Mouse (Mus musculus) kidney, embryonic 16.5 days (tissue): ENCODE measurements around the gene Lhfpl2. TPM values are rescaled to one million over a fixed set of nuclear protein-coding genes. Genes with fewer than 3 reads are reported as not detected.
"Not testable (repeated sequence)": the region's sequence is repeated elsewhere in the genome, so short reads cannot be mapped to it uniquely, and the experiment has no call there.

Experiments used
- ATAC-seq: fragments of 200-750 bp; cut with Nextera tagmentation; 2 replicates; pipeline ENCODE4 v1.8.0; 2017; ENCODE audit warnings: moderate TSS enrichment; ENCODE audit not compliant: low FRiP score, low TSS enrichment
- H3K27ac ChIP-seq: fragments of 300-500 bp; sonication (generic); 2 replicates; pipeline ENCODE4 v1.5.1; 2014; ENCODE audit warnings: low read length
- H3K27me3 ChIP-seq: fragments of 300-500 bp; sonication (generic); 2 replicates; pipeline ENCODE4 v1.6.1; 2014; ENCODE audit warnings: low read length, control low read depth, mixed read lengths; ENCODE audit not compliant: insufficient read depth
- H3K36me3 ChIP-seq: fragments of 300-500 bp; sonication (generic); 2 replicates; pipeline ENCODE4 v1.6.1; 2014; ENCODE audit warnings: low read length, control low read depth, mixed read lengths; ENCODE audit not compliant: insufficient read depth
- H3K4me1 ChIP-seq: fragments of 300-500 bp; sonication (generic); 2 replicates; pipeline ENCODE4 v1.6.1; 2014; ENCODE audit warnings: low read length, control low read depth, mixed read lengths; ENCODE audit not compliant: insufficient read depth
- H3K4me2 ChIP-seq: fragments of 300-500 bp; sonication (generic); replicated peaks from 2 replicates; pipeline ENCODE4 v1.6.1; 2014; ENCODE audit warnings: low read depth, low read length
- H3K4me3 ChIP-seq: fragments of 300-500 bp; sonication (generic); 2 replicates; pipeline ENCODE4 v1.5.1; 2014; ENCODE audit warnings: mild to moderate bottlenecking, low read length
- H3K9ac ChIP-seq: fragments of 300-500 bp; sonication (generic); replicated peaks from 2 replicates; pipeline ENCODE4 v1.6.1; 2014; ENCODE audit warnings: low read length
- H3K9me3 ChIP-seq: fragments of 300-500 bp; sonication (generic); 2 replicates; pipeline ENCODE4 v1.6.1; 2016; ENCODE audit warnings: low read length, control low read depth
- WGBS: fragments of 180-500 bp; shearing (Covaris S2); extraction: QIAGEN DNeasy Blood & Tissue Kit; methylation state at CpG from one replicate; pipeline ENCODE4 v1.1.7; 2014; 5-methylcytosine and 5-hydroxymethylcytosine counted together
- polyA plus RNA-seq: library from polyadenylated mRNA; unstranded; fragments of >200 nt; fragmentation: Nextera tagmentation; extraction: Ambion mirVana; gene quantifications from 2 replicates; pipeline ENCODE4 v1.2.1, GENCODE M21; 2015

Lhfpl2 gene
- 91.2 and 96.0 TPM in 2 replicates for polyA plus RNA-seq

GRCm38 (mm10) chr13:94057563-94058560 lies at the start of gene Lhfpl2:
Lhfpl2 (plus strand) TSS chr13:94057796.
- Histone ChIP-seq H3K4me3 (peak within 1 kb of the TSS; percentile 89), H3K27me3 (no peaks in the 10 kb centered on the region), H3K27ac (peak within 1 kb of the TSS; percentile 95), H3K36me3 (peaks cover 5% of the 10 kb centered on the region; the same call in 1 of the 2 replicates), H3K9ac (peak within 1 kb of the TSS; percentile 95), H3K9me3 (no peaks in the 10 kb centered on the region), H3K4me1 (peaks cover 37% of the 10 kb centered on the region), H3K4me2 (peak within 1 kb of the TSS; percentile 76)
- WGBS = under 1% methylated on average over 76 of the region's 85 CpGs
- peak; percentile 92 for ATAC-seq

GRCm38 (mm10) chr13:94011996-94012575 lies 45.5 kb upstream of the Lhfpl2 start:
- WGBS = 84% methylated on average over 4 of the region's 4 CpGs
- H3K36me3 ChIP-seq = no peaks in the 10 kb centered on the region
- H3K4me1 ChIP-seq = peaks cover 15% of the 10 kb centered on the region
- no peak overlapping the region for H3K27ac ChIP-seq
- no peaks in the 10 kb centered on the region for H3K27me3 ChIP-seq
- no peak overlapping the region for H3K9ac ChIP-seq
- H3K4me2 ChIP-seq = no peak overlapping the region
- no peak overlapping the region for H3K4me3 ChIP-seq
- ATAC-seq = no peak
- no peaks in the 10 kb centered on the region for H3K9me3 ChIP-seq

GRCm38 (mm10) chr13:94013986-94014385 lies 43.6 kb upstream of the Lhfpl2 start:
- Histone ChIP-seq H3K4me2 (no peak overlapping the region), H3K36me3 (no peaks in the 10 kb centered on the region), H3K27me3 (no peaks in the 10 kb centered on the region), H3K9ac (no peak overlapping the region), H3K27ac (peak overlapping the region; percentile 25; the same call in 1 of the 2 replicates), H3K4me3 (no peak overlapping the region), H3K4me1 (peaks cover 15% of the 10 kb centered on the region), H3K9me3 (no peaks in the 10 kb centered on the region)
- peak; percentile 39; the same call in 1 of the 2 replicates for ATAC-seq
- WGBS = 61% methylated on average over 10 of the region's 10 CpGs

- not testable (repeated sequence) for H3K9me3 ChIP-seq, H3K27ac ChIP-seq, H3K4me2 ChIP-seq, H3K4me3 ChIP-seq, H3K27me3 ChIP-seq, H3K9ac ChIP-seq, H3K36me3 ChIP-seq, ATAC-seq, H3K4me1 ChIP-seq
- WGBS = 78% methylated on average over 9 of the region's 13 CpGs
These were observed 33.0 kb upstream of the Lhfpl2 start for GRCm38 (mm10) chr13:94024575-94024974.

- Histone ChIP-seq H3K9ac (no peak overlapping the region), H3K27me3 (no peaks in the 10 kb centered on the region), H3K36me3 (no peaks in the 10 kb centered on the region), H3K27ac (no peak overlapping the region), H3K4me1 (peaks cover 8% of the 10 kb centered on the region; the same call in 1 of the 2 replicates), H3K9me3 (no peaks in the 10 kb centered on the region), H3K4me2 (no peak overlapping the region), H3K4me3 (no peak overlapping the region)
- 61% methylated on average over 10 of the region's 10 CpGs for WGBS
- ATAC-seq = no peak
These were observed 28.4 kb upstream of the Lhfpl2 start for GRCm38 (mm10) chr13:94029147-94029546.

- H3K9me3 ChIP-seq = no peaks in the 10 kb centered on the region
- H3K9ac ChIP-seq = no peak overlapping the region
- ATAC-seq = peak; percentile 31; the same call in 1 of the 2 replicates
- WGBS = 97% methylated on average over 2 of the region's 2 CpGs
- no peak overlapping the region for H3K27ac ChIP-seq
- no peaks in the 10 kb centered on the region for H3K27me3 ChIP-seq
- no peak overlapping the region for H3K4me2 ChIP-seq
- H3K4me1 ChIP-seq = peaks cover 8% of the 10 kb centered on the region; the same call in 1 of the 2 replicates
- H3K36me3 ChIP-seq = no peaks in the 10 kb centered on the region
- H3K4me3 ChIP-seq = no peak overlapping the region
These were observed 27.0 kb upstream of the Lhfpl2 start for GRCm38 (mm10) chr13:94030551-94030950.

GRCm38 (mm10) chr13:94037313-94038051 lies 20.1 kb upstream of the Lhfpl2 start:
- Histone ChIP-seq H3K4me3 (no peak overlapping the region), H3K4me2 (no peak overlapping the region), H3K27ac (peak overlapping the region; percentile 67), H3K27me3 (no peaks in the 10 kb centered on the region), H3K9me3 (no peaks in the 10 kb centered on the region), H3K36me3 (no peaks in the 10 kb centered on the region), H3K9ac (no peak overlapping the region), H3K4me1 (peaks cover 3% of the 10 kb centered on the region; the same call in 1 of the 2 replicates)
- 48% methylated on average over 6 of the region's 6 CpGs for WGBS
- ATAC-seq = no peak

GRCm38 (mm10) chr13:94038052-94038340 lies 19.6 kb upstream of the Lhfpl2 start:
- H3K9ac ChIP-seq = no peak overlapping the region
- H3K4me2 ChIP-seq = no peak overlapping the region
- ATAC-seq = no peak
- no peaks in the 10 kb centered on the region for H3K9me3 ChIP-seq
- H3K27ac ChIP-seq = peak overlapping the region; percentile 67
- H3K27me3 ChIP-seq = no peaks in the 10 kb centered on the region
- no peak overlapping the region for H3K4me3 ChIP-seq
- peaks cover 3% of the 10 kb centered on the region; the same call in 1 of the 2 replicates for H3K4me1 ChIP-seq
- WGBS = 31% methylated on average over 2 of the region's 2 CpGs
- H3K36me3 ChIP-seq = no peaks in the 10 kb centered on the region

GRCm38 (mm10) chr13:94050036-94050435 lies 7.6 kb upstream of the Lhfpl2 start:
- H3K27me3 ChIP-seq = no peaks in the 10 kb centered on the region
- WGBS = 43% methylated on average over 7 of the region's 7 CpGs
- no peak overlapping the region for H3K4me2 ChIP-seq
- H3K4me1 ChIP-seq = no peaks in the 10 kb centered on the region
- H3K9me3 ChIP-seq = no peaks in the 10 kb centered on the region
- H3K4me3 ChIP-seq = no peak overlapping the region
- ATAC-seq = no peak
- H3K36me3 ChIP-seq = no peaks in the 10 kb centered on the region
- no peak overlapping the region for H3K27ac ChIP-seq
- no peak overlapping the region for H3K9ac ChIP-seq
